Mouse (Mus musculus): ENCODE results near the gene Bpifa6.

DNA sequence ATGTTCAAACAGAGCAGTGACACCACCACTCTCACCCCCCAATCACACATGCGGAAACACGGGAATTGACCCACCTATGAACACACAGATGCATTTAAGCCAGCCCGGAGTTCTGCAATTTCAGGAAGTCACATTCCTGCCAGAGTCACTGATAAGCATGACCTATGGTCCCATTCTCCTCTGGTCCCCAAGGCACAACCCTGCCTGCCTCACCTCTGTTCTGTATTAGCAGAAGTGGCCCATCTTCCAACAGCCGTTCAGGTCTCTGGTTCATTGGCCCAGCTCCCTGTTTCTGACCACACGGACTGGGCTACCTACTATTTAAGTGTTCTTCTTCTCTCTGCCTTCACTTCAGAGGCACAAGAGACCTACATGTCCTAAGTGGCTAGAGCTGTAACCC, at the start of gene Bpifa6:
- TF ChIP-seq CTCF (IDR thresholded peaks at IDR 0.05; ENCODE audit: low read depth, low read length): no peak
- TF ChIP-seq POLR2A (IDR thresholded peaks at IDR 0.05; ENCODE audit: extremely low read depth, insufficient read depth, low read length): no peak
